Mouse (Mus musculus) embryonic facial prominence, embryonic 11.5 days (tissue): ENCODE results near the gene D630045J12Rik. TPM values are rescaled to one million over a fixed set of nuclear protein-coding genes. Genes with fewer than 3 reads are reported as not detected.

Source experiments
- ATAC-seq: fragments of 200-750 bp; cut with Nextera tagmentation; replicated peaks from 2 replicates; pipeline ENCODE4 v1.8.0; 2017; ENCODE audit warnings: low read depth; ENCODE audit not compliant: insufficient number of reproducible peaks, low FRiP score, low TSS enrichment
- DNase-seq: peaks from one replicate; pipeline ENCODE4 v3.0.0-alpha.2; 2015; ENCODE audit warnings: low spot score
- H3K27ac ChIP-seq: fragments of 300-500 bp; sonication (generic); replicated peaks from 2 replicates; pipeline ENCODE4 v1.5.1; 2014; ENCODE audit warnings: mild to moderate bottlenecking, low read depth, low read length, control low read depth
- H3K27me3 ChIP-seq: fragments of 300-500 bp; sonication (generic); 2 replicates; pipeline ENCODE4 v1.6.1; 2014; ENCODE audit warnings: mild to moderate bottlenecking, low read length, moderate library complexity, mixed read lengths; ENCODE audit not compliant: control insufficient read depth, insufficient read depth
- H3K36me3 ChIP-seq: fragments of 300-500 bp; sonication (generic); replicated peaks from 2 replicates; pipeline ENCODE4 v1.6.1; 2014; ENCODE audit warnings: low read depth, mild to moderate bottlenecking, low read length, moderate library complexity, mixed read lengths; ENCODE audit not compliant: control insufficient read depth, insufficient read depth
- H3K4me1 ChIP-seq: fragments of 300-500 bp; sonication (generic); 2 replicates; pipeline ENCODE4 v1.6.1; 2014; ENCODE audit warnings: low read length, mixed read lengths; ENCODE audit not compliant: control insufficient read depth, insufficient read depth
- H3K4me2 ChIP-seq: fragments of 300-500 bp; sonication (generic); 2 replicates; pipeline ENCODE4 v1.6.1; 2014; ENCODE audit warnings: low read depth, mild to moderate bottlenecking, control low read depth, low read length, moderate library complexity
- H3K4me3 ChIP-seq: fragments of 300-500 bp; sonication (generic); 2 replicates; pipeline ENCODE4 v1.5.1; 2014; ENCODE audit warnings: low read depth, low read length, control low read depth
- H3K9ac ChIP-seq: fragments of 300-500 bp; sonication (generic); replicated peaks from 2 replicates; pipeline ENCODE4 v1.6.1; 2014; ENCODE audit warnings: mild to moderate bottlenecking, control low read depth, low read length
- H3K9me3 ChIP-seq: fragments of 300-500 bp; sonication (generic); replicated peaks from 2 replicates; pipeline ENCODE4 v1.6.1; 2016; ENCODE audit warnings: mild to moderate bottlenecking, low read length, inconsistent platforms, mixed read lengths; ENCODE audit not compliant: control insufficient read depth
- WGBS: fragments of 180-500 bp; shearing (Covaris S2); extraction: QIAGEN DNeasy Blood & Tissue Kit; methylation state at CpG from one replicate; pipeline ENCODE4 v1.1.7; 2014; 5-methylcytosine and 5-hydroxymethylcytosine counted together
- polyA plus RNA-seq: library from polyadenylated mRNA; unstranded; fragments of >200 nt; fragmentation: Nextera tagmentation; extraction: Ambion mirVana; gene quantifications from 2 replicates; pipeline ENCODE4 v1.2.1, GENCODE M21; 2014

The D630045J12Rik gene
- polyA plus RNA-seq, 1 experiment from 2014 or later, result 8.8 TPM

- H3K4me3 ChIP-seq, result no peak overlapping the region
- no peak overlapping the region for H3K9ac ChIP-seq
- ATAC-seq, result no peak
- no peaks in the 10 kb centered on the region for H3K36me3 ChIP-seq
- WGBS, result 44% methylated on average over 4 of the region's 4 CpGs
- no peaks in the 10 kb centered on the region for H3K9me3 ChIP-seq
- H3K4me1 ChIP-seq, result peaks cover 10% of the 10 kb centered on the region
- H3K27me3 ChIP-seq, result no peaks in the 10 kb centered on the region
- H3K27ac ChIP-seq, result no peak overlapping the region
- no peak overlapping the region for H3K4me2 ChIP-seq
- DNase-seq, result no peak
These were observed 2.3 kb downstream of the D630045J12Rik start for GRCm38 (mm10) chr6:38251464-38251863.

GRCm38 (mm10) chr6:38247362-38247761, 6.4 kb downstream of the D630045J12Rik start:
- no peak overlapping the region for H3K27ac ChIP-seq
- H3K27me3 ChIP-seq, result no peaks in the 10 kb centered on the region
- ATAC-seq (no peak), DNase-seq (no peak)
- WGBS, result 90% methylated on average over 4 of the region's 4 CpGs
- no peaks in the 10 kb centered on the region for H3K36me3 ChIP-seq
- peaks cover 7% of the 10 kb centered on the region; the same call in 1 of the 2 replicates for H3K4me1 ChIP-seq
- H3K9ac ChIP-seq, result no peak overlapping the region
- H3K4me3 ChIP-seq, result no peak overlapping the region
- no peaks in the 10 kb centered on the region for H3K9me3 ChIP-seq
- no peak overlapping the region for H3K4me2 ChIP-seq

- H3K36me3 ChIP-seq, result no peaks in the 10 kb centered on the region
- H3K4me3 ChIP-seq, result no peak overlapping the region
- no peak overlapping the region for H3K27ac ChIP-seq
- no peaks in the 10 kb centered on the region for H3K27me3 ChIP-seq
- H3K4me2 ChIP-seq, result no peak overlapping the region
- no peak for ATAC-seq
- H3K9ac ChIP-seq, result no peak overlapping the region
- WGBS, result 80% methylated on average over 3 of the region's 3 CpGs
- H3K9me3 ChIP-seq, result no peaks in the 10 kb centered on the region
- DNase-seq, result no peak
- no peaks in the 10 kb centered on the region for H3K4me1 ChIP-seq
These were observed 9.0 kb downstream of the D630045J12Rik start for GRCm38 (mm10) chr6:38244806-38245205.

GRCm38 (mm10) chr6:38244167-38244566, 9.6 kb downstream of the D630045J12Rik start:
- H3K27me3 ChIP-seq, result no peaks in the 10 kb centered on the region
- no peak for DNase-seq
- ATAC-seq, result no peak
- 69% methylated on average over 3 of the region's 3 CpGs for WGBS
- no peak overlapping the region for H3K27ac ChIP-seq
- no peak overlapping the region for H3K4me2 ChIP-seq
- H3K4me3 ChIP-seq, result no peak overlapping the region
- no peaks in the 10 kb centered on the region for H3K36me3 ChIP-seq
- H3K4me1 ChIP-seq, result no peaks in the 10 kb centered on the region
- H3K9me3 ChIP-seq, result no peaks in the 10 kb centered on the region
- H3K9ac ChIP-seq, result no peak overlapping the region

- 86% methylated on average over 5 of the region's 5 CpGs for WGBS
These were observed 11.0 kb downstream of the D630045J12Rik start for GRCm38 (mm10) chr6:38242833-38243232.

GRCm38 (mm10) chr6:38242295-38242830, 11.4 kb downstream of the D630045J12Rik start:
- no peak overlapping the region for H3K4me3 ChIP-seq
- 83% methylated on average over 8 of the region's 8 CpGs for WGBS
- H3K36me3 ChIP-seq, result no peaks in the 10 kb centered on the region
- no peaks in the 10 kb centered on the region for H3K4me1 ChIP-seq
- no peak overlapping the region for H3K4me2 ChIP-seq
- H3K9me3 ChIP-seq, result no peaks in the 10 kb centered on the region
- H3K9ac ChIP-seq, result no peak overlapping the region
- no peaks in the 10 kb centered on the region for H3K27me3 ChIP-seq
- DNase-seq (no peak), ATAC-seq (no peak)
- no peak overlapping the region for H3K27ac ChIP-seq

More at GRCm38 (mm10) chr6:38242833-38243232, 11.0 kb downstream of the D630045J12Rik start:
- Histone ChIP-seq H3K27me3 (no peaks in the 10 kb centered on the region), H3K4me1 (no peaks in the 10 kb centered on the region), H3K4me2 (no peak overlapping the region), H3K27ac (no peak overlapping the region), H3K4me3 (no peak overlapping the region), H3K9ac (no peak overlapping the region), H3K36me3 (no peaks in the 10 kb centered on the region), H3K9me3 (no peaks in the 10 kb centered on the region)
- ATAC-seq, result no peak
- DNase-seq, result no peak

- Histone ChIP-seq H3K4me2 (no peak overlapping the region), H3K4me3 (no peak overlapping the region), H3K4me1 (no peaks in the 10 kb centered on the region), H3K27ac (no peak overlapping the region), H3K9me3 (no peaks in the 10 kb centered on the region), H3K27me3 (no peaks in the 10 kb centered on the region), H3K36me3 (no peaks in the 10 kb centered on the region), H3K9ac (no peak overlapping the region)
- no peak for ATAC-seq
- WGBS, result 88% methylated on average over 4 of the region's 4 CpGs
- DNase-seq, result no peak
These were observed 12.3 kb downstream of the D630045J12Rik start for GRCm38 (mm10) chr6:38241508-38241907.

GRCm38 (mm10) chr6:38240618-38241017, 13.2 kb downstream of the D630045J12Rik start:
- H3K4me3 ChIP-seq, result no peak overlapping the region
- H3K27me3 ChIP-seq, result no peaks in the 10 kb centered on the region
- no peaks in the 10 kb centered on the region for H3K36me3 ChIP-seq
- H3K27ac ChIP-seq, result no peak overlapping the region
- H3K4me2 ChIP-seq, result no peak overlapping the region
- H3K9me3 ChIP-seq, result no peaks in the 10 kb centered on the region
- no peak overlapping the region for H3K9ac ChIP-seq
- no peaks in the 10 kb centered on the region for H3K4me1 ChIP-seq
- DNase-seq, result no peak
- WGBS, result 87% methylated on average over 5 of the region's 5 CpGs
- no peak for ATAC-seq
